Mouse (Mus musculus): Measurements from ENCODE around the gene Ttpal. TPM values are rescaled to one million over a fixed set of nuclear protein-coding genes. Genes with fewer than 3 reads are reported as not detected.

Ttpal gene
- total RNA-seq, 2 experiments from 2014 or later = 47.9 to 61.3 TPM

DNA sequence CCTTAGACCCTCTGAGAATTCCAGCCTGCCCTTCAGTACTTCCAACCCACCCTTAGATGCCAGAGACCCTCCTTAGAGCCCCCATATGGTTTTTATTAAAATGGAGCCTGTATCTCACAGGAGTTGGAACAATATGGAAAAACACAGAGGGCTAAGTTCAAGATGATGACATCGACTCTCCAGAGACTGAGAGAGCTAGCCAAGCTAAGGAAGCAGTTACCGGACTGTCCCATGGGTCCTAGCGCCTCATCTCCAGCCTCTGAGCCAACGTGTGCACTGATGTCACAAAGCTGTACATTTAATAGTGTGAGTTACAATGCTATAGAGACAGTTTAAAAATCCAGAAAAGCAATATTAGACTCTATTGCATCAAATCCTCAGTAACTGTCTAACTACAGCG, 11.1 kb upstream of the Ttpal start:
- DNase-seq (ENCODE audit: extremely low spot score in 1 of 2, low spot score in 1 of 2) = no peak

DNA sequence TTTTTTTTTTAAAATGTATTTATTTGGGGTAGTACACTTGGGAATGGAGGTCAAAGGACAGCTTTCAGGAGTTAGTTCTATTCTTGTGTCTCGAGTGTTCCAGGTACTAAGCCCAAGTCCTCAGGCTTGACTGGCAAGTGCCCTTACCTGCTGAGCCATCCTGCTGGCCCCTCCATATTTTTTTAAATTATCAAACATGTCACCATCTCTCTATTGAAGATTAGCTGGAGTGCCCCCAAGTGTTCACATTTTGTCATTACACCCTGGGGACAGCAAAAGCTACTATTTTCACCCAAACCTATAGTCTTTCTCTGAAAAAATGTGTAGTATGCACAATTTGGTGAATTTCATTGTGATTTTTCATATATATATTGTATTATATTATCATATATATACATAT, 10.0 kb upstream of the Ttpal start:
- DNase-seq (ENCODE audit: extremely low spot score in 1 of 2, low spot score in 1 of 2) = peak in 1 of 2 experiments; percentile 27

DNA sequence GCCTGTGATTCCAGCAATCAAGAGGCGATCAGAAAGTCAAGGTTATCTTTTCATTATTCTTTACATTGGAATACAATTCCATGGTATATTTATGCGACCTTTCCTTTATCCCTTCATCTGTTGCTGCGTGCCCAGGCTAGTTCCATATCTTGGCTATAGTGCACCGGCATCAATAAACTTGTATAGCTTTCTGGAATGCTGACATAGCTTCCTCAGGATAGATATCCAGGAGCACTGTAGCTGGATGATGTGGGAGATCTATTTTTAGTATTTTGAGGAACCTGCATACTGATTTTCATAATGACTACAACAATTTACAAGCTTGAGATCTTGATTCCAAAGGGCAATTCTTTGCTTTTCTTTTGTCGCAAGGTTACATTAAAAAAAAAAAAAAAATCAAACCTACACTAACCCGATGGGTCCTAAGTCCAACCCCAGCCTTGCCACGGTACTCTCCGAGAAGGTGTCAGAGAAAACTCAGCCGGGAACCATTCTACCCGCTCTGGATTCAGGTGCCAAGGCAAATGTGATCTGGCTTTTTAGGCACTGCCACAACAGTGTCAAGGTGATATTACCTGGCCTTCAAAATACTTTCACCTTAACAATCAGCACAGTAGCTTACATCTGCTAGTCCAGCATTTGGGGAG, 8.4 kb upstream of the Ttpal start:
- no peak for DNase-seq (ENCODE audit: extremely low spot score in 1 of 2, low spot score in 1 of 2)

DNA sequence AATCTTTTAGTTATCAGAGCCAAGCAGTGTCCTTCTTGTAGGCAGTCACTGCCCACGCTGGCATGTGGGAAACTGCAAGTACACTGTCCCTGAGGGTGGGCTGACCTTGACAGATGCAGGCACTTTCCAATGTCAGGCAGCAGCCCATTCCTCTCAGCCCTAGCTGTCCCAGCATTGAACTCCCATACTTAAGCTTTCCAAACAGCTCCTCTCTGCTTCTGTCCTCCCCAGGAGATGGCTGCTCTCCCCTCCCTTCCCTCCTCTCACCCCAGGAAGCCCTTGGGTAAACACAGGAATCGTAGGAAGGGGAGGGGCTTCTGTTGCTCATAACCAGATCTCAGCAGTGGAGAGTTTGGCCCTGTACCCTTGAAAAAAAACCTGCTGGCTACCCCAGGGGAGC, 7.0 kb upstream of the Ttpal start:
- DNase-seq (ENCODE audit: extremely low spot score in 1 of 2, low spot score in 1 of 2) = no peak

DNA sequence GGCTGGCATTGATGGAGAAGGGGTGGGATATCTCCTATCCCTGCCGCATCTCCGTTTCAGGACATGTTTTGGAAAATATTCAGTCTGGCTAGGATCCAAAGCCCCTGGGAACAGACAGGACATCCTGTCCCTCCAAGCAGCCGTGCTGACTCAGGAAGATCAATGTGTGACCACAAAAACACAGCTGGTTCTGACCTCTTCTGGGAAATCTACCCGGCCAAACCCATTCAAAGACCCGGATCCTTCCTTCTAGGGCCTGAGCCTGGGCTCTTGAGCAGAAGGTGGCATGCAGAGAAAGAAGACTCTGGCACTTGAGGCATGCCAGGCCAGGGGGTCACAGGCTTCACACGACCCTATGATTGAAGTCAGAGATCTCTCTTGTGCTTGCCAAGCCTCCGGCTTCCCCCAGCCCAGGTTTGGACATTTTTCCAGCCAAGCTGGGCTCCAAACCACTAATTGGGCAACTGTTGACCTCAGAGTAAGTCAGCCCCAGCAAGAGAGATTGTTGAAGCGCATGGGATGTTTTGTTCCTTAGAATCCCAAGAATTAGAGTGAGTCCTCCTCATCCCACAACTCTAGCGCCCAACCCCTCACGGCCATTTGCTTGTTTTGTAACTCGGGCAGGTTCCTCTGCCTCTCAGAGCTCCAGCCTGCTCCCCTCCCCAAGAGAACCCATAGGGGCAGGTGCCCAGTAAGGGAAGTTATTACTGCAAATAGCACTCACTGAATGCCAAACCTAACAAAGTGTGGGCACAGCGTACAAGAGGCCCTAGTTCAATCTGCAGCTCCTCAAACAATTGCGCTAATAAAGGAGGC, 5.8 kb upstream of the Ttpal start:
- DNase-seq (ENCODE audit: extremely low spot score in 1 of 2, low spot score in 1 of 2) = no peak

DNA sequence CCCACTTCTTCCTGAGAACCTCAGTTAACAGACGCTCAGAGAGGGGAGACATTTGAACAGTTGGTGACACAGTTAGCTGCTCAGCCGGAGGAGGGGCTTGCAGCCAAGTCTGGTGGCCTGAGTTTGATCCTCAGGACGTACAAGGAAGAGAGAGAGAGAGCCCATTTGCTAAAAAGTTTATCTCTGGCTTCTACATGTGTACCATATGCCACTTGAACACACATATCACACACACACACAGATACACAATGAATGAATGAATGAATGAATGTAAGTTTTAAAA, 5.3 kb upstream of the Ttpal start:
- DNase-seq (ENCODE audit: extremely low spot score in 1 of 2, low spot score in 1 of 2) = no peak

DNA sequence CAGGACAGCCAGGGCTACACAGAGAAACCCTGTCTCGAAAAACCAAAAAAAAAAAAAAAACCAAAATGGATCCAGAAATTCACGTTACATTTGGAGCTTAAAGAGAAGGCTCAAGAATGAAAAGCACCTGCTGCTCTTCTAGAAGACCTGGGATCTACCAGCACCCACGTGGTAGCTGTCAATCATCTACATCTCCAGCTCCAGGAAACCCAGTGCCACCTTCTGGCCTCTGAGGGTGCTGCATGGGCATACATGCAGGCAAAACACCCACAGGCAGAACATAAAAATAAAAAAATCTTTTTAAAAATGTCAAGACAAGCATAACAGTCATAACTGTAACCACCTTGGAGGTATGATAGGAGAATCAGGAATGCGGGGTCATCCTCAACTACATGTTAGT, 4.5 kb upstream of the Ttpal start:
- peak in 1 of 2 experiments; percentile 44 for DNase-seq (ENCODE audit: extremely low spot score in 1 of 2, low spot score in 1 of 2)

DNA sequence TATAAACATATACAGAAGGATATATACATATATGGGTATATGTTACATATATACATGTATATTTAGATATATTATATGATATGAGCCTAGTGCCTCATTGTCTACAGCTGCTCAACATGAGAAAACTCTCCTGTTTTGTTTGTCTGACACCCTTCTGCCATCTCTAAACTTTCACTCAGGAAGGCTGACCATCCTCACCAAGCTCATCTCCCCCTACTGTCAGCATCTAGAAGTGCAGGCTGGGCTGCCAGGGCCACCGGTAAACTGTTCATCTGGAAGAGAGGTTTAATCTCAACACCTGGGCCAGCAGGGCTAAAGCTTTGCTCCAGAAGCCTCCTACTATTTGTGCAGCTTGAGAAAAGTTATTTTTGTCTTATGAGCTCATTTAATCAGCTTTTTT, 2.9 kb upstream of the Ttpal start:
- peak in 1 of 2 experiments; percentile 73 for DNase-seq (ENCODE audit: extremely low spot score in 1 of 2, low spot score in 1 of 2)

DNA sequence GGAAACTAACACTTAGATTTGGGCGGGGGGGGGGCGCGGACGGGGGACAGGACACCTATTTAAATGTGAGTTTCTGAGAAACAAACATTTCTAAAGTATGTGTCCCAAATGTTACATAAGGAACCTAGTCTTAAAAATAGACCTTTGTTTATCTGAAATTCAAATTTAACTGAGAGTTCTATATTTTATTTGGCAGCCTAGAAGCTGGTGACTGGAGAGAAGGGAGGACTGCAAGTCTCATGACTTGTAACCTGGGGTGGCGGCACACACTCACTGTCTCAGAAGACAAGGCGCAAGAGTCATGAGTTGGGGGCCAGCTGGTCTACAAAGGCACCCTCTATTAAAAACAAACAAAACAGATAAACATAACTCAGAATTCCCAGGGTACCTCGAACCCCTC, 1.0 kb upstream of the Ttpal start:
- DNase-seq (ENCODE audit: extremely low spot score in 1 of 2, low spot score in 1 of 2) = no peak

DNA sequence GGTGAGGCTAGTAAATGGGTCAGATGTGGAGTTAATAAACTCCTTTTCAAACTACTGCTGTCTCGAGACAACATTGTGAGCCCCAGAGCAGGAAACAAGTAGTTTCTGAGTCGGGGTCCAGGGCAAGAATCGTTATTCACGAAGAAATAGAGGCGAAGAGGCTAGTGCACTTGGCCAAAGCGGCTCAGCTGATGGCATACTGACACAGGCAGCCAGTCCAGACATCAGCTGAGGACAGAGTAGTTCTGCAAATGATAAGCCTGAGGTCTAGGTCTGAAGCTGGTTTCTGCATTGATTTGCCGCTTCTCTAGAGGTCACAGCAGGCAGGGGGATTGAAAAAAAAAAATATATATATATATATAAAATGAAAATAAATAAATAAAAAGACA, 408 bp upstream of the Ttpal start:
- no peak for DNase-seq (ENCODE audit: extremely low spot score in 1 of 2, low spot score in 1 of 2)

DNA sequence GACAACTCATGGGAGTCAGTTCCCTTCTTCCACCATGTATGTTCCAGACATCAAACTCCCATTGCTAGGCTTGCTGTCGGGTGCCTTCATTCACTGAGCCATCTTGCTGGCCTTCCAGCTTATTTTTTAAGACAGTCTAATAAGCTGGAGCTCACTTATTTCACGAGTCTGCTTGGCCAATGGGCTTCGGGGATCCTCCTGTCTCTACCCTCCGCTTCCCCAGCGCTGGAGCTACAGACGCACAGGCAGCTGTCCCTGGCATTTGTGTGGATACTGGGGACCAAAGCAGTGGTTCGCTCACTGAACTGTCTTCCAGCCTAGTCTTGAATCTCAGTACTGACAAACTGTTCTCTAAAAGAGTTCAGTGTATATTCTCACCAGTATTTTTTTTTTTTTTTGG, 4.0 kb downstream of the Ttpal start:
- no peak for DNase-seq (ENCODE audit: extremely low spot score in 1 of 2, low spot score in 1 of 2)

DNA sequence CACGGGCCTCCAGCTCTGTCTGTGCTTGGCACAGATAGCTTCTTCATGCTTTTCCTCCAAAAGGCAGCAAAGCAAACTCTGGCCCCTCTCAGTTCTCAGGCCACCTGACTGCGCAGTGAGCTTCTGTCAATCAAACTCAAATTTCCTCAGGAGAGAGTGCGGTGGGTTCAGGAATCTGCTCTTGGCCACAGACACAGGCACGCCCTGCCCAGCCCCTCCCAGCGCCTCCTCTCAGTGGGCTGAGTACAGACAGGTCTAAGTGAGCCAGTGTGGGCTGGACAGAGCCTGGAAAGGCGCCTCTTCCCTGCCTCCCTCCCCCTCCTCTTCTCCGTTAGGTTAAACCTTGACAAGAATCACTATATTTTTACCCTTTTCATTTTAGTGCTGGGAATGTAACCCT, 5.9 kb downstream of the Ttpal start:
- DNase-seq (ENCODE audit: extremely low spot score in 1 of 2, low spot score in 1 of 2) = no peak

DNA sequence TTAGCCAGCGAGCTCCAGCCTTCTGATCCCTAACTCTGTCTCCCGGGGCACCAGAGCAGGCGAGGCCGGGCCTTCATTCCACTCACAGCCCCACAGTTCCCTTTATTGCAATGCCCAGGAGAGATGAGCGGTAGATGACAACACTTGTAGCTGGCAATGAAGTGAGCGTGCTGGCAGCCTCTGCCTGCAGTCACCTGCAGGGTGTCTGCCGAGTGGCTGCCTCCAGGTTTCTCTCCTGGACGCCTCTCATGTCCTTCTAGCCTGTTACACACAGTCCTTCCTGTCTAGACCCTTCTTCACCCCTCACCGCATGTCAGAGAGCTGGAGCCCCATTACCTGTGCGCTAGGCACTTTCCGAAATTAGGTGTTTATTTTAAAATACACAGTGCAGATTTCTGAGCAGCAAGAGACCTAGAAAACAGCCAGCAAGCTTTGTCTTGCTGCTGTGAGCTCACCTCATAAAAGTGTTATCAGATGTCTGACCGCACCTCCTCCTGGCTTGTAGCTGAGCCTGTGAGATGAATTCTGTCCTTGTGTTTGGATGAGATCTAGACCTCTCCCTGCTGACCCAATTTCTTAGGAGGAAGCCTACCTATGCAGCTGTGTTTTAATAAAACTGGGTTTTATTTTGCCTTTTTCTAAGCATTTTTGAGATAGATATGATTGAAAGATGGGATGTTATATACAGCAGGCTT, 7.3 kb downstream of the Ttpal start:
- DNase-seq (ENCODE audit: extremely low spot score in 1 of 2, low spot score in 1 of 2) = no peak

DNA sequence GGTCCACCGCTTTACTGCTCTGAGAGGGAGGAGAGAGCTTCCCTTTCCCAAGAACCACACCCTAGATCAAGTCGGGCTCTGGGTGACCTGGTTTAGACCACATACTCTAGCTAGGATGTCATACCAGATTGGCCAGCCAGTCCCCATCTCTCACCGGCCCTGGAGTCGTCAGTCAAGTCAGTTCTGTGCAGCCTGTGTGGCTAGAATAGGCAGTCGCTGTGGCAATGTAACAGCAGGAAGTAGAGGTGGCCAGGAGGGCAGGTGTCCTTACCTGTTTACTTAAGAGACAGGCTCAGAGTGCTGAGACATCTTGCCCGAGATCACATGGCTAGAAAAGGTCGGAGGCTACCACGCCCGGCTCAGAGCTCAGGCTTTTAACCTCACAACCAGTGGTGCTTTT, 9.1 kb downstream of the Ttpal start:
- DNase-seq (ENCODE audit: extremely low spot score in 1 of 2, low spot score in 1 of 2) = no peak

DNA sequence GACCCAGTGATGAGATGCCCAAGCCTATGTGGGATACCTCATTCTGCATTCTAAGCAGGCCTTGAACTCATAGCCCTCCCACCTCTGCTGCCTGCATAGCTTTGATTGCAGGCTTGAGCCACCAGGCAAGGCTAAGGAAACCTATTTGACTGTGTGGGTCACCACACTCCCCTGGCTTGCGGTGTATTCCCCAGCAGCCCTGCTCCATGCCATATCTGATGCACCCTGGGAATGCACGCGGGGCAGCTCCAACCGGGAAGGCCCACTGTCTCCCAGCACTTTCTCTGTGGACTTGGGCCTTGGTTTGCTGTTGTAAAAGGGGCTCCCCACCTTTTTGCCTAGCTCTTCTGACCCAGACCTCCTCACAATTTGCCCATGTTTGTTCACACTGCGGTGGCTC, 11.1 kb downstream of the Ttpal start:
- DNase-seq (ENCODE audit: extremely low spot score in 1 of 2, low spot score in 1 of 2) = no peak

DNA sequence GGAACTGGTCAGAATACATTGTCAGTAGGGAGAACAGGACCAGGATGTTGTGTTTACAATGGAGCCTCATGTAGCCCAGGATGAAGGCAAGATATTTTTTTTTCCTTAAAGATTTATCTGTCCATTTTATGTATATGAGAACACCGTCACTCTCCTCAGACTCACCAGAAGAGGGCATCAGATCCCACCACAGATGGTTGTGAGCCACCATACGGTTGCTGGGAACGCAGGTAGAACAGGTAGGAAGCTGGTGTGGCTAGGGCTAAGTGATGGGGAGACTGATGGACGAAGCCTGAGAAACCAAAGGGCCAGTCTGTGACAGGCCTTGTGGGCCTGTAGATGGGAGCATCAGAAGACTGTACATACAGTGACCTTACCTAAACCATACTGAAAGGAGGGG, 11.9 kb downstream of the Ttpal start:
- DNase-seq (ENCODE audit: extremely low spot score in 1 of 2, low spot score in 1 of 2) = no peak

DNA sequence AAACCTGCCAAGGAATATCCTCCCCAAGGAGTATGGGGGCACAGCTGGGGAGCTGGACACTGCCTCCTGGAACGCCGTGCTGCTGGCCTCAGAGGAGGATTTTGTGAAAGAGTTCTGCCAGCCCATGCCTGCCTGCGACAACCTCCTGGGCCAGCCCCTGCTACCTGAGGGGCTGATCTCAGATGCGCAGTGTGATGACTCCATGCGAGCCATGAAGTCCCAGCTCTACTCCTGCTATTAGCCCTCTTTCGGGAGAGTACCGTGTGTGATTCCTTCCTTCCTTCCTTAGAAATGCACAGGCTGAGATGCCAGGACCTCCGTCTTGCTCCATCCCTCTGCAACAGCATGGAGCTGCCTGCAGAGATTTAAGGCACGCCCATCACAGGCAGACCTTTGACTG, 13.3 kb downstream of the Ttpal start:
- DNase-seq (ENCODE audit: extremely low spot score in 1 of 2, low spot score in 1 of 2) = no peak

DNA sequence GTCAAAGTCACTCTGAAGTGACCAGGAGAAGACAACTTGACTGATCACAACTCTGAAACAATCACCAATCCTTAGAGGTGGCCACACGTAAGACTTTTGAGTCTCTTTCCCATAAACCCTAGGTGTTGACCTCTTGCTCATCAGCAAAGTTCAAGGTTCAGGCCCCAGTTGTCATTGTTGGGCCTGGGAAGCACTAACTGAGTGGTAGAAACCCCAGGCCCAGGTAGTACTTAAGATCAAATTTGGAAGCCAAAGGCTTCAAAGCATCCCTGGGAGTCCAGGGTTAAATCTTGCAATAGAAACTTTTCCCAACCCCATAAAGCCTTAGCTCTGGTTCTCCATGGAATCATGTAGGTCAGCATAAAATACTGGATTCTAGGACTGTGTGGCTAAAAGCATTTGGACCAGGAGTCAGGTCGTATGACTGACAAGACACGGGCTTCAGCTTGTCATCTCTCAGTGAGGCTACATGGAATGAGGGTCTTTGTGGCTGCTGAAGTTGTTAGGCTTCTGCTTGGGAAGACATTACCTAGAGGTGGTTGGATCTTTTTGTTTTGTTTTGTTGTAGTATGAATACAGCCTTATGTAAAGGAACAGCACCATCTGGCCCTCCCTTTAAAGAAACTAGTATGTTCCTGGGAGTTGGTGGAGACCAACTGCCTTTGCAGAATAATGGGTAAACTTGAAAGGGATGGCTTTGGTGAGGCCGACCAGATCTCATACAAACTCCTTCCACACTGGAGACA, 14.0 kb downstream of the Ttpal start:
- DNase-seq (ENCODE audit: extremely low spot score in 1 of 2, low spot score in 1 of 2) = no peak

DNA sequence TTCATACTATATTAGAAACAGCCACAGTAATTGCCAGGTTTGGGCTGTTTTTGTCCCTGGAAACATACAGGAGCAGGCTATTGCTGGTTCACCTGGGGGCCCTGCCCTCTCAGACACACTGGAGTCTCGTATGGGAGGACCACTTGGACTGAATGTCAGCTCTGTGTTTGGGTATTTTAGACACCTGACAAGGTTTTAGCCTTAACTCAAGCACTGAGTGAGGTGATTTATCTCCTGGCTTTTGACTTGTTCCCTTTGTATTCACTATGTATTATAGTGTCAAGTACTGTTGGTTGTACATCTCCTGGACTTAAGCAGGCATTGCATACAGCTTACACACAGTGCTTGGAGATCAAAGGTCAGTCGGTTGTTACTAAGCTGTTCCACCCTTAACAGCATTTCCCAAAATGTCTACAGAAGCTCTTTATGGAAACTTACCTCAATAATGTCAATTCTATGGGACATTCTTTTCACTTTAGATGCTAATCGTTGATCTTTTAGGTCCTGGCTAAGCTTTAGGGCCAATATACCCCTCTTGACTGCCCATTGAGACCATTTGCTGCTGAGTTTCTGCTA, 14.6 kb downstream of the Ttpal start:
- no peak for DNase-seq (ENCODE audit: extremely low spot score in 1 of 2, low spot score in 1 of 2)

DNA sequence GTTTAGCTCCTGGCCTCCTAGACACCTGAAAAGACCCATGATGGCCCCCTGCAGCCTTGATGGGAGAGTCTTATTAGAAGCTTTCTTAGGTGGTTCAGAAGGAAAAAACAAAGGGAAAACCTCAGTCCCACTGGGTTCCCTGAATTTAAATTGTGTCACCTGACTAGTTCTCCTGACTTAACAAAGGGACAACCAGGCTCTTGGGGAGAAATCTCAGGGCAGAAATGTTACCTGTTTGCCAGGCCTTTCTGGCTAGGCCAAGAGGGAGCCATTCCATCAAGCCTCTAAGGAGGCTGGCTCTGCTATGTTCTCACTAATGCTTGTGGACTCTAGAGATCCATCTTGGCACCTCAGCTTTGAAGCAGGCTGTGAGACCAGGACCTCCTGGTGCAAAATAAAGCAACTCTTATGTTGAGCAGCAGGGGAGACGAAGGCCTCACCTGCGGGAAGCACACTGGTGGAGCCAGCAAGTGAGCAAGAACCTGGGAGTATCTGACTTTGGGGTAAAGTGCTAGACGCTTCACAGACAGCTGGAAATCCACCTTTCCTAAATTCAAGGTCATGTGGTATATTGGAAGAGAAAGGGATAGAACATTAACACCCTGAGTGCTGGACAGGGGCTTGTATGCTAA, 15.2 kb downstream of the Ttpal start:
- DNase-seq (ENCODE audit: extremely low spot score in 1 of 2, low spot score in 1 of 2) = no peak

Measured in layer of hippocampus, postnatal 25 days (tissue).